Mouse (Mus musculus) neural tube, embryonic 15.5 days (tissue): ENCODE results near the gene Plekha6. TPM values are rescaled to one million over a fixed set of nuclear protein-coding genes. Genes with fewer than 3 reads are reported as not detected.

Experiments used
- ATAC-seq: fragments of 200-750 bp; cut with Nextera tagmentation; 2 replicates; pipeline ENCODE4 v1.8.0; 2017; ENCODE audit warnings: mild to moderate bottlenecking, moderate TSS enrichment, moderate library complexity; ENCODE audit not compliant: low FRiP score
- H3K27ac ChIP-seq: fragments of 300-500 bp; sonication (generic); replicated peaks from 2 replicates; pipeline ENCODE4 v1.5.1; 2015; ENCODE audit warnings: mild to moderate bottlenecking, inconsistent platforms
- H3K27me3 ChIP-seq: fragments of 300-500 bp; sonication (generic); replicated peaks from 2 replicates; pipeline ENCODE4 v1.6.1; 2015; ENCODE audit warnings: inconsistent platforms
- H3K36me3 ChIP-seq: fragments of 300-500 bp; sonication (generic); 2 replicates; pipeline ENCODE4 v1.6.1; 2015; ENCODE audit warnings: inconsistent platforms
- H3K4me1 ChIP-seq: fragments of 300-500 bp; sonication (generic); 2 replicates; pipeline ENCODE4 v1.6.1; 2015; ENCODE audit warnings: inconsistent platforms
- H3K4me2 ChIP-seq: fragments of 300-500 bp; sonication (generic); 2 replicates; pipeline ENCODE4 v1.6.1; 2015; ENCODE audit warnings: inconsistent platforms, mild to moderate bottlenecking, moderate library complexity
- H3K4me3 ChIP-seq: fragments of 300-500 bp; sonication (generic); replicated peaks from 2 replicates; pipeline ENCODE4 v1.5.1; 2015; ENCODE audit warnings: mild to moderate bottlenecking, inconsistent platforms
- H3K9ac ChIP-seq: fragments of 300-500 bp; sonication (generic); replicated peaks from 2 replicates; pipeline ENCODE4 v1.6.1; 2015; ENCODE audit warnings: mild to moderate bottlenecking, inconsistent platforms
- H3K9me3 ChIP-seq: fragments of 300-500 bp; sonication (generic); replicated peaks from 2 replicates; pipeline ENCODE4 v1.6.1; 2016; ENCODE audit warnings: inconsistent platforms
- WGBS: fragments of 180-500 bp; shearing (Covaris S2); methylation state at CpG from one replicate; pipeline ENCODE4 v1.1.7; 2015; ENCODE audit warnings: mixed read lengths; 5-methylcytosine and 5-hydroxymethylcytosine counted together
- polyA plus RNA-seq: library from polyadenylated mRNA; unstranded; fragments of >200 nt; fragmentation: Nextera tagmentation; extraction: Ambion mirVana; gene quantifications from 2 replicates; pipeline ENCODE4 v1.2.1, GENCODE M21; 2015

Plekha6 gene
- polyA plus RNA-seq, 1 experiment from 2014 or later = 20.5 TPM

GRCm38 (mm10) chr1:133188719-133189118, 24.7 kb downstream of the Plekha6 start:
- 87% methylated on average over 8 of the region's 8 CpGs for WGBS
- Histone ChIP-seq H3K4me1 (peaks cover 41% of the 10 kb centered on the region), H3K4me3 (no peak overlapping the region), H3K27me3 (no peaks in the 10 kb centered on the region), H3K36me3 (0 out of 2 replicates have a peak, but pooled peaks cover 2% of the 10 kb centered on the region), H3K9me3 (no peaks in the 10 kb centered on the region), H3K4me2 (no peak overlapping the region), H3K9ac (no peak overlapping the region), H3K27ac (0 out of 2 replicates have a peak overlapping the region, but pooled peaks have one; percentile 77)
- no peak for ATAC-seq

- H3K9me3 ChIP-seq = no peaks in the 10 kb centered on the region
- no peak overlapping the region for H3K4me2 ChIP-seq
- H3K4me1 ChIP-seq = peaks cover 40% of the 10 kb centered on the region
- H3K4me3 ChIP-seq = no peak overlapping the region
- H3K27ac ChIP-seq = no peak overlapping the region
- no peak overlapping the region for H3K9ac ChIP-seq
- no peaks in the 10 kb centered on the region for H3K27me3 ChIP-seq
- H3K36me3 ChIP-seq = 0 out of 2 replicates have a peak, but pooled peaks cover 2% of the 10 kb centered on the region
- no peak for ATAC-seq
Observed at GRCm38 (mm10) chr1:133189471-133189870, 25.5 kb downstream of the Plekha6 start.

GRCm38 (mm10) chr1:133190550-133190949, 26.5 kb downstream of the Plekha6 start:
- Histone ChIP-seq H3K9ac (no peak overlapping the region), H3K27me3 (no peaks in the 10 kb centered on the region), H3K4me1 (peaks cover 47% of the 10 kb centered on the region), H3K4me2 (no peak overlapping the region), H3K4me3 (no peak overlapping the region), H3K36me3 (0 out of 2 replicates have a peak, but pooled peaks cover 2% of the 10 kb centered on the region), H3K27ac (no peak overlapping the region), H3K9me3 (no peaks in the 10 kb centered on the region)
- no peak for ATAC-seq
- 75% methylated on average over 9 of the region's 9 CpGs for WGBS

DNA sequence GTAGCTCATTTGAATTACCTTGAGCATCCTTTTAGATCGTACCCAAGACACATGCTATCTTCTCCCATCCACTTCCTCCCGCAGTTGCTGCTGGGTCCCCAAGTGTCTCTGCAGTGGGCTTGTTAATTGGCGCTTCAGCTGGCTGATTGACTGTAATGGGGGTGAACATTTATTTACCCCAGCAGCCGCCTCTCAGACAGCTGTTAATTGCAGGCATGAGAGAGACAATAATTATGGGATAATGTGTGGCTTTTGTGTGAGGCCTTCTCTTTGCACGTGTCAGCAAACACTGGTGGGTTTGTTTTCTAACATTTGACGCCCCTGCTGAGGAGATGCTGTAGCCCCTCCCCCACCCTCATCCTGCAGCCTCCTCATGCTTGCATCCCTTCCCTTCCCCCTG, 32.2 kb downstream of the Plekha6 start:
- peak overlapping the region; percentile 56 for H3K27ac ChIP-seq
- no peaks in the 10 kb centered on the region for H3K27me3 ChIP-seq
- no peak overlapping the region for H3K9ac ChIP-seq
- WGBS = 6% methylated on average over 6 of the region's 6 CpGs
- H3K36me3 ChIP-seq = no peaks in the 10 kb centered on the region
- no peak overlapping the region for H3K4me3 ChIP-seq
- no peaks in the 10 kb centered on the region for H3K9me3 ChIP-seq
- peaks cover 66% of the 10 kb centered on the region for H3K4me1 ChIP-seq
- ATAC-seq = peak; percentile 29; the same call in 1 of the 2 replicates
- no peak overlapping the region for H3K4me2 ChIP-seq

- no peak overlapping the region for H3K27ac ChIP-seq
- no peak overlapping the region for H3K4me3 ChIP-seq
- WGBS = 28% methylated on average over 6 of the region's 6 CpGs
- no peak overlapping the region for H3K4me2 ChIP-seq
- H3K9ac ChIP-seq = no peak overlapping the region
- H3K36me3 ChIP-seq = no peaks in the 10 kb centered on the region
- no peak for ATAC-seq
- H3K27me3 ChIP-seq = no peaks in the 10 kb centered on the region
- H3K4me1 ChIP-seq = peaks cover 69% of the 10 kb centered on the region
- H3K9me3 ChIP-seq = no peaks in the 10 kb centered on the region
Observed at GRCm38 (mm10) chr1:133197266-133197665, 33.3 kb downstream of the Plekha6 start.

- H3K4me1 ChIP-seq = peaks cover 69% of the 10 kb centered on the region
- no peak for ATAC-seq
Observed at GRCm38 (mm10) chr1:133199706-133200105, 35.7 kb downstream of the Plekha6 start.

DNA sequence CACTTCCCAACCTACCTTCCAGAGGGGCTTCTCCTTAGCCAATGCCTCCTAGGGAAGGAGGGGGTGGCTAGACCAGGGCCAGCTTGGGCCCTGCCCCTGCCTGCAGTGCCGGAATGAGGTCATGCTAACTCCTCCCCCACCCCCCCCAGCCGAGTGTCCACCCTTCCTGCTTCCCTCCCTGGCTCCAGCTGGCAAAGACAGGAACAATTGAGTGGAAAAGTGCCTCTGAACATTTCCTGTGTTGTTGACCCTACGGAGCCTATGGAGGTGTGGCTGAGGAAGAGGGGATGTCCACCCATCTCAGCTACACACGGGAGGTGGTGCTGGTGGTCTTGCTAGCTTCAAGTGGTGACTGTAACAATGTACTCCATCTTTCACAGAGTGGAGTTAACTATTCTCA, 37.5 kb downstream of the Plekha6 start:
- no peak for ATAC-seq
- Histone ChIP-seq H3K9ac (no peak overlapping the region), H3K27me3 (no peaks in the 10 kb centered on the region), H3K4me2 (no peak overlapping the region), H3K4me3 (no peak overlapping the region), H3K9me3 (no peaks in the 10 kb centered on the region), H3K4me1 (peaks cover 51% of the 10 kb centered on the region), H3K27ac (no peak overlapping the region), H3K36me3 (no peaks in the 10 kb centered on the region)
- 52% methylated on average over 4 of the region's 4 CpGs for WGBS

More at GRCm38 (mm10) chr1:133199706-133200105, 35.7 kb downstream of the Plekha6 start:
- H3K4me3 ChIP-seq = no peak overlapping the region
- no peaks in the 10 kb centered on the region for H3K36me3 ChIP-seq
- no peak overlapping the region for H3K4me2 ChIP-seq
- WGBS = 44% methylated on average over 7 of the region's 7 CpGs
- H3K9me3 ChIP-seq = no peaks in the 10 kb centered on the region
- H3K27ac ChIP-seq = peak overlapping the region; percentile 64
- H3K27me3 ChIP-seq = no peaks in the 10 kb centered on the region
- H3K9ac ChIP-seq = no peak overlapping the region; the same call in 1 of the 2 replicates

DNA sequence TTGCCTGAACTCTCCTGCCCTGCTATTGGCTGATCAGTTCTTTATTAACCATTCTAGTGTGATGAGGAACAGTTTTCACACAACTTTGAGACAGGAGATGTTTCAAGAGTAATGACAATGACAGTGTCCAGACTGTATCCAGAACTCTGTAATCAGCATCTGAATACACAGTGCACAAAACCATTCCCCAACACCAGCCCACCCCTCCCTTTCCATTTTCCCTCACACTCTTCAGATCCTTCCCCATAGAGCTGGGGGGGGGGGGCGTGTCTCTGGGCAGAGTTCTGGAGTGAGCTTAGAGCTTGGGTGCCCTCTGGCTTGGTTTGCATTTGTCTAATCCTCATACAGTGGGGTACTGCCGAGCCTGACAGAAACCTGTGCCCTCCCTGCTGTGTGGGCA, 39.7 kb downstream of the Plekha6 start:
- H3K36me3 ChIP-seq = no peaks in the 10 kb centered on the region
- no peaks in the 10 kb centered on the region for H3K27me3 ChIP-seq
- H3K4me3 ChIP-seq = no peak overlapping the region
- 47% methylated on average over 2 of the region's 2 CpGs for WGBS
- ATAC-seq = no peak; the same call in 1 of the 2 replicates
- H3K9me3 ChIP-seq = no peaks in the 10 kb centered on the region
- H3K9ac ChIP-seq = no peak overlapping the region
- H3K4me2 ChIP-seq = no peak overlapping the region
- peaks cover 47% of the 10 kb centered on the region for H3K4me1 ChIP-seq
- H3K27ac ChIP-seq = no peak overlapping the region

GRCm38 (mm10) chr1:133204341-133204849, 40.4 kb downstream of the Plekha6 start:
- Histone ChIP-seq H3K9ac (no peak overlapping the region), H3K4me3 (no peak overlapping the region), H3K27me3 (no peaks in the 10 kb centered on the region), H3K36me3 (no peaks in the 10 kb centered on the region), H3K9me3 (no peaks in the 10 kb centered on the region), H3K27ac (no peak overlapping the region), H3K4me1 (peaks cover 50% of the 10 kb centered on the region), H3K4me2 (no peak overlapping the region)
- ATAC-seq = no peak
- WGBS = 57% methylated on average over 11 of the region's 11 CpGs

GRCm38 (mm10) chr1:133204985-133205384, 41.0 kb downstream of the Plekha6 start:
- Histone ChIP-seq H3K4me3 (no peak overlapping the region), H3K27ac (no peak overlapping the region), H3K9me3 (no peaks in the 10 kb centered on the region), H3K4me2 (no peak overlapping the region), H3K36me3 (no peaks in the 10 kb centered on the region), H3K4me1 (peaks cover 50% of the 10 kb centered on the region), H3K27me3 (no peaks in the 10 kb centered on the region), H3K9ac (no peak overlapping the region)
- ATAC-seq = no peak
- WGBS = 82% methylated on average over 10 of the region's 10 CpGs

- Histone ChIP-seq H3K9ac (no peak overlapping the region), H3K4me1 (peaks cover 50% of the 10 kb centered on the region), H3K4me3 (no peak overlapping the region), H3K9me3 (no peaks in the 10 kb centered on the region), H3K27ac (no peak overlapping the region), H3K27me3 (no peaks in the 10 kb centered on the region), H3K36me3 (no peaks in the 10 kb centered on the region), H3K4me2 (no peak overlapping the region)
- ATAC-seq = no peak
- WGBS = 39% methylated on average over 10 of the region's 11 CpGs
Observed at GRCm38 (mm10) chr1:133208086-133208815, 44.2 kb downstream of the Plekha6 start.

DNA sequence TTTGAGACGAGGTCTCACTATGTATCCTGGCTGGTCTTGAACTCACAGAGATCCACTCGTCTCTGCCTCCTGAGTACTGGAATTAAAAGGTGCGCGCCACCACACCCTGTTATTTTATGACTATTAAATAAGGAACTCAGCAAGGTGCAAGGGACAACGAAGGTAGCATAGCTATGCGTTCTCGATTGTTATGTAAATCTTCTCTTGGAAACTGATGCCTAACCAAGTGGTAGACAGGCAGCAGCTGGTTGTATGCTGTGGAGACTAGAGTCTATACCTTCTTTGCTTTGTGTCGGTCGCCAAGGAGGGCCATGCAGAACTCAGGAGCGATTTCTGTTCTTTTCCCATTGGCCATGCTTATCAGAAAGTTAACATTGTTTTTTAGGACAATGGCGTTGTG, 45.0 kb downstream of the Plekha6 start:
- no peaks in the 10 kb centered on the region for H3K9me3 ChIP-seq
- H3K4me3 ChIP-seq = no peak overlapping the region
- no peak overlapping the region; the same call in 1 of the 2 replicates for H3K9ac ChIP-seq
- H3K36me3 ChIP-seq = no peaks in the 10 kb centered on the region
- no peaks in the 10 kb centered on the region for H3K27me3 ChIP-seq
- H3K4me2 ChIP-seq = no peak overlapping the region
- no peak overlapping the region for H3K27ac ChIP-seq
- ATAC-seq = no peak
- WGBS = 71% methylated on average over 11 of the region's 11 CpGs
- peaks cover 42% of the 10 kb centered on the region for H3K4me1 ChIP-seq
